Mouse (Mus musculus) urinary bladder, postnatal 10 days (tissue): Measurements from ENCODE around the gene Tcea2.

ENCODE experiments used
- DNase-seq: peaks from one replicate; pipeline ENCODE4 v3.0.0; 2022; ENCODE audit warnings: low spot score

The Tcea2 gene

GRCm38 (mm10) chr2:181675454-181675853 lies 4.7 kb upstream of the Tcea2 start:
- no peak for DNase-seq

GRCm38 (mm10) chr2:181676424-181676823 lies 3.7 kb upstream of the Tcea2 start:
- DNase-seq = no peak

GRCm38 (mm10) chr2:181677096-181677754 lies 2.9 kb upstream of the Tcea2 start:
- no peak for DNase-seq

- no peak for DNase-seq
Observed at GRCm38 (mm10) chr2:181677755-181678098, 2.4 kb upstream of the Tcea2 start.

- no peak for DNase-seq
Observed at GRCm38 (mm10) chr2:181678780-181679179, 1.3 kb upstream of the Tcea2 start.

GRCm38 (mm10) chr2:181680716-181681117 lies 607 bp downstream of the Tcea2 start:
- DNase-seq = no peak

GRCm38 (mm10) chr2:181681978-181682377 lies 1.9 kb downstream of the Tcea2 start:
- DNase-seq = no peak

- DNase-seq = no peak
Observed at GRCm38 (mm10) chr2:181683381-181683780, 3.3 kb downstream of the Tcea2 start.

- DNase-seq = no peak
Observed at GRCm38 (mm10) chr2:181684713-181685112, 4.6 kb downstream of the Tcea2 start.

- DNase-seq = no peak
Observed at GRCm38 (mm10) chr2:181685686-181686085, 5.6 kb downstream of the Tcea2 start.

GRCm38 (mm10) chr2:181687586-181687985 lies 7.5 kb downstream of the Tcea2 start:
- DNase-seq = no peak

- DNase-seq = no peak
Observed at GRCm38 (mm10) chr2:181689466-181690160, 9.5 kb downstream of the Tcea2 start.

- DNase-seq = no peak
Observed at GRCm38 (mm10) chr2:181691083-181691482, 11.0 kb downstream of the Tcea2 start.

GRCm38 (mm10) chr2:181691571-181691970 lies 11.5 kb downstream of the Tcea2 start:
- DNase-seq = no peak

GRCm38 (mm10) chr2:181692304-181692703 lies 12.2 kb downstream of the Tcea2 start:
- no peak for DNase-seq

- no peak for DNase-seq
Observed at GRCm38 (mm10) chr2:181693339-181694280, 13.5 kb downstream of the Tcea2 start, which contains the start of gene Rgs19. Gene Rgs19 (minus strand): TSS chr2:181693977.

- DNase-seq = no peak
Observed at GRCm38 (mm10) chr2:181694581-181694980, 14.5 kb downstream of the Tcea2 start.

GRCm38 (mm10) chr2:181695776-181696175 lies 15.7 kb downstream of the Tcea2 start:
- DNase-seq = no peak

- no peak for DNase-seq
Observed at GRCm38 (mm10) chr2:181696801-181697420, 16.8 kb downstream of the Tcea2 start.

GRCm38 (mm10) chr2:181698241-181698640 lies 18.1 kb downstream of the Tcea2 start, which contains the start of gene Lkaaear1:
Gene Lkaaear1 (minus strand): TSS chr2:181698442.
- DNase-seq = no peak

- no peak for DNase-seq
Observed at GRCm38 (mm10) chr2:181706668-181707067, 26.6 kb downstream of the Tcea2 start.

GRCm38 (mm10) chr2:181713749-181714148 lies 33.6 kb downstream of the Tcea2 start:
- DNase-seq = no peak
